Mouse (Mus musculus) lung, embryonic 14.5 days (tissue): ENCODE measurements around the gene Fam221b. TPM values are rescaled to one million over a fixed set of nuclear protein-coding genes. Genes with fewer than 3 reads are reported as not detected.

Experiments
- ATAC-seq: fragments of 200-750 bp; cut with Nextera tagmentation; 2 replicates; pipeline ENCODE4 v1.8.0; 2017; ENCODE audit warnings: mild to moderate bottlenecking, moderate TSS enrichment, moderate library complexity; ENCODE audit not compliant: insufficient read depth
- DNase-seq: peaks from one replicate; pipeline ENCODE4 v3.0.0-alpha.2; 2015
- H3K27ac ChIP-seq: fragments of 300-500 bp; sonication (generic); 2 replicates; pipeline ENCODE4 v1.5.1; 2014; ENCODE audit warnings: low read depth, mild to moderate bottlenecking, moderate library complexity
- H3K27me3 ChIP-seq: fragments of 300-500 bp; sonication (generic); 2 replicates; pipeline ENCODE4 v1.6.1; 2014; ENCODE audit warnings: low read length, control low read depth; ENCODE audit not compliant: insufficient read depth
- H3K36me3 ChIP-seq: fragments of 300-500 bp; sonication (generic); 2 replicates; pipeline ENCODE4 v1.6.1; 2014; ENCODE audit warnings: control low read depth; ENCODE audit not compliant: insufficient read depth
- H3K4me1 ChIP-seq: fragments of 300-500 bp; sonication (generic); 2 replicates; pipeline ENCODE4 v1.6.1; 2014; ENCODE audit warnings: antibody characterized with exemption, control low read depth; ENCODE audit not compliant: insufficient read depth
- H3K4me2 ChIP-seq: fragments of 300-500 bp; sonication (generic); 2 replicates; pipeline ENCODE4 v1.6.1; 2014; ENCODE audit warnings: mild to moderate bottlenecking
- H3K4me3 ChIP-seq: fragments of 300-500 bp; sonication (generic); 2 replicates; pipeline ENCODE4 v1.5.1; 2014; ENCODE audit warnings: low read depth, low read length
- H3K9ac ChIP-seq: fragments of 300-500 bp; sonication (generic); 2 replicates; pipeline ENCODE4 v1.6.1; 2014
- H3K9me3 ChIP-seq: fragments of 300-500 bp; sonication (generic); 2 replicates; pipeline ENCODE4 v1.6.1; 2016; ENCODE audit warnings: low read depth, low read length, control low read depth
- CTCF ChIP-seq: IDR thresholded peaks from 2 replicates; pipeline ENCODE4 v1.5.1; 2016; ENCODE audit warnings: antibody characterized with exemption, low read depth
- WGBS: fragments of 180-500 bp; shearing (Covaris S2); extraction: QIAGEN DNeasy Blood & Tissue Kit; methylation state at CpG from one replicate; pipeline ENCODE4 v1.1.7; 2014; 5-methylcytosine and 5-hydroxymethylcytosine counted together
- polyA plus RNA-seq: library from polyadenylated mRNA; unstranded; fragments of >200 nt; fragmentation: Nextera tagmentation; extraction: Ambion mirVana; gene quantifications from 2 replicates; pipeline ENCODE4 v1.2.1, GENCODE M21; 2014

Fam221b gene
- polyA plus RNA-seq, 1 experiment from 2014 or later: 3.2 TPM

GRCm38 (mm10) chr4:43657146-43657545 lies 11.8 kb downstream of the Fam221b start:
- no peaks in the 10 kb centered on the region for H3K4me1 ChIP-seq
- peak overlapping the region; percentile 89 for H3K4me2 ChIP-seq
- H3K9ac ChIP-seq: no peak overlapping the region
- H3K27me3 ChIP-seq: peaks cover 1% of the 10 kb centered on the region; the same call in 1 of the 2 replicates
- H3K4me3 ChIP-seq: peak overlapping the region; percentile 79
- ATAC-seq (no peak), DNase-seq (peak; percentile 8)
- no peak for TF ChIP-seq CTCF
- H3K36me3 ChIP-seq: no peaks in the 10 kb centered on the region
- H3K9me3 ChIP-seq: no peaks in the 10 kb centered on the region
- WGBS: 50% methylated on average over 4 of the region's 4 CpGs
- no peak overlapping the region for H3K27ac ChIP-seq

GRCm38 (mm10) chr4:43656339-43657109 lies 12.4 kb downstream of the Fam221b start, which contains the start of gene Hint2:
Gene Hint2, minus strand, starts transcription at chr4:43656466.
- peak within 1 kb of the TSS; percentile 89 for H3K4me2 ChIP-seq
- peak within 1 kb of the TSS; percentile 85 for H3K27ac ChIP-seq
- H3K27me3 ChIP-seq: no peaks in the 10 kb centered on the region
- H3K9ac ChIP-seq: peak within 1 kb of the TSS; percentile 80
- 1% methylated on average over 34 of the region's 34 CpGs for WGBS
- H3K36me3 ChIP-seq: no peaks in the 10 kb centered on the region
- ATAC-seq (peak; percentile 98), DNase-seq (peak; percentile 98)
- 0 out of 2 replicates have a peak, but pooled peaks have one; percentile 3 for TF ChIP-seq CTCF
- no peaks in the 10 kb centered on the region for H3K4me1 ChIP-seq
- H3K9me3 ChIP-seq: no peaks in the 10 kb centered on the region
- H3K4me3 ChIP-seq: peak within 1 kb of the TSS; percentile 79

- peak overlapping the region; percentile 89 for H3K4me2 ChIP-seq
- peak overlapping the region; percentile 79 for H3K4me3 ChIP-seq
- H3K36me3 ChIP-seq: no peaks in the 10 kb centered on the region
- peak overlapping the region; percentile 80 for H3K9ac ChIP-seq
- DNase-seq (no peak), ATAC-seq (no peak)
- H3K9me3 ChIP-seq: no peaks in the 10 kb centered on the region
- 5% methylated on average over 34 of the region's 34 CpGs for WGBS
- H3K27me3 ChIP-seq: no peaks in the 10 kb centered on the region
- peak overlapping the region; percentile 85 for H3K27ac ChIP-seq
- no peaks in the 10 kb centered on the region for H3K4me1 ChIP-seq
- no peak for TF ChIP-seq CTCF
Observed at GRCm38 (mm10) chr4:43655656-43656338, 13.1 kb downstream of the Fam221b start.

GRCm38 (mm10) chr4:43653161-43654015 lies 15.6 kb downstream of the Fam221b start, which contains the start of gene Spag8:
Gene Spag8, minus strand, starts transcription at chr4:43653594.
- DNase-seq (peak; percentile 78), ATAC-seq (0 out of 2 replicates have a peak, but pooled peaks have one; percentile 30)
- no peaks in the 10 kb centered on the region for H3K27me3 ChIP-seq
- 12% methylated on average over 24 of the region's 24 CpGs for WGBS
- no peak within 1 kb of the TSS for H3K9ac ChIP-seq
- H3K9me3 ChIP-seq: peaks cover 5% of the 10 kb centered on the region; the same call in 1 of the 2 replicates
- no peak for TF ChIP-seq CTCF
- H3K4me2 ChIP-seq: peak within 1 kb of the TSS; percentile 55
- H3K4me3 ChIP-seq: peak within 1 kb of the TSS; percentile 29
- no peak within 1 kb of the TSS for H3K27ac ChIP-seq
- no peaks in the 10 kb centered on the region for H3K4me1 ChIP-seq
- H3K36me3 ChIP-seq: 0 out of 2 replicates have a peak, but pooled peaks cover 8% of the 10 kb centered on the region

- H3K4me3 ChIP-seq: peak overlapping the region; percentile 29; the same call in 1 of the 2 replicates
Observed at GRCm38 (mm10) chr4:43652726-43653125, 16.2 kb downstream of the Fam221b start.

GRCm38 (mm10) chr4:43649783-43650182 lies 19.2 kb downstream of the Fam221b start:
- Histone ChIP-seq H3K27me3 (no peaks in the 10 kb centered on the region), H3K4me1 (no peaks in the 10 kb centered on the region), H3K4me3 (no peak overlapping the region), H3K4me2 (no peak overlapping the region), H3K36me3 (peaks cover 8% of the 10 kb centered on the region; the same call in 1 of the 2 replicates), H3K9me3 (peaks cover 5% of the 10 kb centered on the region; the same call in 1 of the 2 replicates), H3K27ac (no peak overlapping the region), H3K9ac (no peak overlapping the region)
- 92% methylated on average over 3 of the region's 3 CpGs for WGBS
- no peak for ATAC-seq
- DNase-seq: no peak
- TF ChIP-seq CTCF: peak; percentile 35

More at GRCm38 (mm10) chr4:43652726-43653125, 16.2 kb downstream of the Fam221b start:
- H3K9me3 ChIP-seq: peaks cover 5% of the 10 kb centered on the region; the same call in 1 of the 2 replicates
- ATAC-seq (no peak), DNase-seq (no peak)
- 90% methylated on average over 4 of the region's 4 CpGs for WGBS
- 0 out of 2 replicates have a peak, but pooled peaks cover 8% of the 10 kb centered on the region for H3K36me3 ChIP-seq
- no peak overlapping the region for H3K9ac ChIP-seq
- H3K4me1 ChIP-seq: no peaks in the 10 kb centered on the region
- TF ChIP-seq CTCF: no peak
- no peaks in the 10 kb centered on the region for H3K27me3 ChIP-seq
- H3K27ac ChIP-seq: no peak overlapping the region
- H3K4me2 ChIP-seq: peak overlapping the region; percentile 55
